ENCODE assay signal across 32 mouse cellular contexts in genomic region chr1:131489312-131489711, GRCm38 (mm10). TPM values are rescaled to one million over a fixed set of nuclear protein-coding genes. Genes with fewer than 3 reads are reported as not detected.
DNase-seq lines count a peak whose midpoint lies in the region; ATAC-seq and TF ChIP-seq lines count a peak whose summit lies in the region.
"Had no signal": no experiment of that assay in that cellular context is flagged by ENCODE, and none has a peak within 500 bp of the region (broad histone marks: within the 10 kb centered on the region; RNA-seq: fewer than 3 reads in every experiment).

No protein-coding gene starts in this region.

- H3K36me3 ChIP-seq in forebrain, postnatal 0 days (ENCODE audit: insufficient read depth) = no peaks in the 10 kb centered on the region
- no peaks in the 10 kb centered on the region for H3K36me3 ChIP-seq in forebrain, embryonic 16.5 days (ENCODE audit: control insufficient read depth, insufficient read depth)
- no peaks in the 10 kb centered on the region for H3K36me3 ChIP-seq in kidney, adult 2 months (ENCODE audit: control insufficient read depth, insufficient read depth, low read length)
- H3K36me3 ChIP-seq: hindbrain, embryonic 13.5 days; limb, embryonic 13.5 days; neural tube, embryonic 12.5 days had no signal

- TF ChIP-seq CTCF in forebrain, postnatal 0 days (IDR thresholded peaks at IDR 0.05; ENCODE audit: low read depth) = no peak
- no peak for TF ChIP-seq CTCF in kidney, adult 2 months (conservative IDR thresholded peaks at IDR 0.05; ENCODE audit: insufficient read depth, insufficient read length, low read depth, low read length)
- no peak for TF ChIP-seq CTCF in layer of hippocampus, adult 2 months (conservative IDR thresholded peaks at IDR 0.05)

- H3K9me3 ChIP-seq in forebrain, postnatal 0 days (ENCODE audit: low read length) = no peaks in the 10 kb centered on the region
- H3K9me3 ChIP-seq in forebrain, embryonic 16.5 days (ENCODE audit: control insufficient read depth, low read length) = no peaks in the 10 kb centered on the region
- H3K9me3 ChIP-seq: G1E; hindbrain, embryonic 13.5 days; limb, embryonic 13.5 days; neural tube, embryonic 12.5 days had no signal

- H3K4me2 ChIP-seq in forebrain, postnatal 0 days (ENCODE audit: low read depth) = no peak overlapping the region
- no peak overlapping the region for H3K4me2 ChIP-seq in forebrain, embryonic 16.5 days (ENCODE audit: low read length)
- H3K4me2 ChIP-seq: hindbrain, embryonic 13.5 days; limb, embryonic 13.5 days; neural tube, embryonic 12.5 days had no signal

- H3K4me3 ChIP-seq in forebrain, postnatal 0 days (ENCODE audit: low read depth, low read length) = no peak overlapping the region
- no peak overlapping the region for H3K4me3 ChIP-seq in forebrain, embryonic 16.5 days (replicated peaks; ENCODE audit: low read length)
- no peak overlapping the region for H3K4me3 ChIP-seq in kidney, adult 2 months (ENCODE audit: insufficient read depth, low read depth, low read length)
- no peak overlapping the region for H3K4me3 ChIP-seq in layer of hippocampus, adult 2 months
- H3K4me3 ChIP-seq: gastrocnemius, adult 2 months; hindbrain, embryonic 13.5 days; left cerebral cortex, adult 2 months; limb, embryonic 13.5 days; myocyte; neural tube, embryonic 12.5 days had no signal

- H3K27me3 ChIP-seq in forebrain, postnatal 0 days (ENCODE audit: insufficient read depth, low read length) = no peaks in the 10 kb centered on the region
- no peaks in the 10 kb centered on the region for H3K27me3 ChIP-seq in forebrain, embryonic 16.5 days (replicated peaks; ENCODE audit: control insufficient read depth, insufficient read depth, low read length)
- H3K27me3 ChIP-seq in kidney, adult 2 months (replicated peaks; ENCODE audit: control insufficient read depth, insufficient read depth, low read length) = no peaks in the 10 kb centered on the region
- H3K27me3 ChIP-seq: hindbrain, embryonic 13.5 days; limb, embryonic 13.5 days; neural tube, embryonic 12.5 days had no signal

- 66% methylated on average over 3 of the region's 3 CpGs for WGBS in forebrain, postnatal 0 days
- 83% methylated on average over 3 of the region's 3 CpGs for WGBS in forebrain, embryonic 16.5 days
- WGBS in kidney, adult 2 months = 56% methylated on average over 3 of the region's 3 CpGs

- peaks cover 21% of the 10 kb centered on the region for H3K4me1 ChIP-seq in forebrain, postnatal 0 days (ENCODE audit: insufficient read depth)
- peaks cover 9% of the 10 kb centered on the region for H3K4me1 ChIP-seq in forebrain, embryonic 16.5 days (replicated peaks; ENCODE audit: control insufficient read depth, insufficient read depth, low read length)
- H3K4me1 ChIP-seq in kidney, adult 2 months (ENCODE audit: control insufficient read depth, insufficient read depth, low read length) = peaks cover 10% of the 10 kb centered on the region
- H3K4me1 ChIP-seq: neural tube, embryonic 12.5 days had no signal

- H3K9ac ChIP-seq in forebrain, postnatal 0 days = no peak overlapping the region
- H3K9ac ChIP-seq in forebrain, embryonic 16.5 days (replicated peaks; ENCODE audit: low read depth, low read length) = no peak overlapping the region
- H3K9ac ChIP-seq: hindbrain, embryonic 13.5 days; limb, embryonic 13.5 days; liver, embryonic 14.5 days; neural tube, embryonic 12.5 days had no signal

- no peak for TF ChIP-seq POLR2A in kidney, adult 2 months (IDR thresholded peaks at IDR 0.05; ENCODE audit: low read depth, low read length)

- DNase-seq in forebrain, postnatal 0 days = no peak
- DNase-seq in kidney, adult 2 months = peak; percentile 63
- no peak for DNase-seq in kidney, postnatal 4 days
- DNase-seq in layer of hippocampus, adult 2 months (ENCODE audit: low spot score in 2 of 2) = no peak
- DNase-seq in layer of hippocampus, postnatal 25 days (ENCODE audit: extremely low spot score in 1 of 2, low spot score in 1 of 2) = no peak
- DNase-seq in 3134 (ENCODE audit: extremely low read depth, insufficient read length, low spot score) = peak; percentile 24
- DNase-seq in testis, postnatal 10 days (ENCODE audit: low spot score) = no peak
- DNase-seq: adrenal gland, postnatal 10 days; cerebellum, adult 8-10 months; cerebellum, postnatal 25 days; gastrocnemius, adult 2 months; gastrocnemius, postnatal 36 days; heart, postnatal 4 days; lung, adult 2 months; lung, postnatal 10 days; right cerebral cortex, adult 18-20 months; right cerebral cortex, postnatal 4 days; thymus, adult 2 months; thymus, postnatal 36 days had no signal

- H3K27ac ChIP-seq in forebrain, postnatal 0 days (ENCODE audit: low read depth, low read length) = peak overlapping the region; percentile 9; the same call in 1 of the 2 replicates
- H3K27ac ChIP-seq in forebrain, embryonic 16.5 days (ENCODE audit: low read length) = no peak overlapping the region
- H3K27ac ChIP-seq in kidney, adult 2 months (ENCODE audit: insufficient read depth, low read depth, low read length) = no peak overlapping the region
- peak overlapping the region; percentile 68 for H3K27ac ChIP-seq in layer of hippocampus, adult 2 months
- H3K27ac ChIP-seq: gastrocnemius, adult 2 months; hindbrain, embryonic 13.5 days; left cerebral cortex, adult 2 months; limb, embryonic 13.5 days; liver, embryonic 14.5 days; macrophage; neural tube, embryonic 12.5 days; stomach, postnatal 0 days had no signal

- ATAC-seq in forebrain, postnatal 0 days = no peak
- no peak for ATAC-seq in forebrain, embryonic 16.5 days
- ATAC-seq: forebrain, embryonic 14.5 days; intestine, embryonic 16.5 days; midbrain, embryonic 16.5 days had no signal

RNA-seq across cellular contexts. Expression of gene Srgap2, which starts 37.8 kb away (rescaled TPM):
- total RNA-seq in forebrain, postnatal 0 days (2014; rRNA removed) = 61.1 and 68.4 TPM in 2 replicates
- 17.0 and 28.1 TPM in 2 replicates for polyA plus RNA-seq in forebrain, postnatal 0 days (2015; fragmentation: Nextera tagmentation; extraction: Ambion mirVana)
- polyA plus RNA-seq in forebrain, embryonic 16.5 days (2015; fragmentation: Nextera tagmentation; extraction: Ambion mirVana) = 29.2 and 35.1 TPM in 2 replicates
- polyA plus RNA-seq in kidney, adult 2 months (2012; rRNA removed) = 11.3 and 13.0 TPM in 2 replicates
- 10 to 100 TPM; 83.4 to 92.0 TPM for total RNA-seq in layer of hippocampus, adult 2 months (2021)
- total RNA-seq in layer of hippocampus, postnatal 25 days (2021) = 10 to 100 TPM; 71.6 to 92.4 TPM

RNA-seq across cellular contexts. Expression of gene Fam72a, which starts 38.4 kb away (rescaled TPM):
- 0.38 and 1.5 TPM in 2 replicates for total RNA-seq in forebrain, postnatal 0 days (2014; rRNA removed)
- 0.86 and 1.2 TPM in 2 replicates for polyA plus RNA-seq in forebrain, postnatal 0 days (2015; fragmentation: Nextera tagmentation; extraction: Ambion mirVana)
- 1.7 and 3.0 TPM in 2 replicates for polyA plus RNA-seq in forebrain, embryonic 16.5 days (2015; fragmentation: Nextera tagmentation; extraction: Ambion mirVana)
- polyA plus RNA-seq in kidney, adult 2 months (2012; rRNA removed) = 0.05 and 0.08 TPM in 2 replicates
- total RNA-seq in layer of hippocampus, adult 2 months (2021) = 1 to 10 TPM in 1 of 2 experiments, under 1 TPM in 1; 0.88 to 1.7 TPM
- 1 to 10 TPM; 1.2 to 1.8 TPM for total RNA-seq in layer of hippocampus, postnatal 25 days (2021)

Comparison
In these comparisons a context has a peak if more than half of its experiments do, and no peak if none do; other contexts are left out.
1. DNase-seq: peak in kidney, adult 2 months (single experiment) and 3134 (single experiment); none in forebrain, postnatal 0 days (single experiment), kidney, postnatal 4 days (0 of 2), layer of hippocampus, adult 2 months (0 of 2), layer of hippocampus, postnatal 25 days (0 of 2) and testis, postnatal 10 days (single experiment).
2. H3K27ac ChIP-seq: peak in forebrain, postnatal 0 days (single experiment) and layer of hippocampus, adult 2 months (single experiment); none in forebrain, embryonic 16.5 days (single experiment) and kidney, adult 2 months (single experiment).